Mouse (Mus musculus) bone marrow, adult 2 months (tissue): ENCODE measurements around the gene Phospho1.

Source experiments
- CTCF ChIP-seq: fragments of 200-500 bp; IDR thresholded peaks from 2 replicates; pipeline ENCODE4 v1.5.1; 2011; ENCODE audit warnings: low read length, control low read depth; ENCODE audit not compliant: control insufficient read depth, insufficient read depth
- POLR2A ChIP-seq: fragments of 200-500 bp; IDR thresholded peaks from 2 replicates; pipeline ENCODE4 v1.6.1; 2011; ENCODE audit warnings: low read depth, mild to moderate bottlenecking, control low read depth, low read length, borderline replicate concordance; ENCODE audit not compliant: control insufficient read depth

DNA sequence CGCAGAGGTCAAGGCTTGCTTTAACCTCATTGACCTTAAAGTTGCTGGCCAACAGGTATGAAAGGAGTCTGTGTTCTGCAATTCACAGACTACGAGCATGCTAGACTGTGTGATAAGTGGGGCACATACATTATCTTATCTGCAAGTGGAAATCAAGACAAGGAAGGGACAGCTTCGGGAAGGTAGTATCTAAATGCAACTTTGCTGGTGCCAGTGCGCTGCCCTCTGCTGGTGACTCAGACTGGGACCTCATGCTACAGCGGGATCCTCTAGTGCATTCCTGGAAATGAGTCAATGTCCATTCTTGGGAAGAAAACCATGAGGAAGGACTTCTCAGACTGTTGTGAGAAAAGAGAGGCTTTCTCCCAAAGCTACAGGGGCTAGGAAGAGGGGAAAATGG, 29.4 kb downstream of the Phospho1 start:
- TF ChIP-seq CTCF: peak; percentile 95
- no peak for TF ChIP-seq POLR2A
